Mouse (Mus musculus) spleen, adult 2 months (tissue): ENCODE measurements around the gene Gm17655. TPM values are rescaled to one million over a fixed set of nuclear protein-coding genes. Genes with fewer than 3 reads are reported as not detected.

Experiments
- DNase-seq, 2 experiments: peaks; one replicate each; pipeline versions ENCODE4 v3.0.0 to v3.0.0-alpha.2; 2012 to 2021; ENCODE audit warnings: low spot score in 2 of 2, low read depth in 1 of 2
- H3K27ac ChIP-seq: fragments of 200-500 bp; 2 replicates; pipeline ENCODE4 v1.5.1; 2012; ENCODE audit warnings: low read length, inconsistent platforms; ENCODE audit not compliant: insufficient read depth
- H3K27me3 ChIP-seq: fragments of 200-500 bp; 2 replicates; pipeline ENCODE4 v1.6.1; 2012; ENCODE audit warnings: mild to moderate bottlenecking, moderate library complexity, low read length, inconsistent platforms; ENCODE audit not compliant: control insufficient read depth, insufficient read depth
- H3K36me3 ChIP-seq: fragments of 200-500 bp; 2 replicates; pipeline ENCODE4 v1.6.1; 2012; ENCODE audit warnings: mild to moderate bottlenecking, low read length, inconsistent platforms; ENCODE audit not compliant: control insufficient read depth, insufficient read depth
- H3K4me1 ChIP-seq: fragments of 200-500 bp; 2 replicates; pipeline ENCODE4 v1.6.1; 2011; ENCODE audit warnings: inconsistent platforms; ENCODE audit not compliant: control insufficient read depth, insufficient read depth, insufficient read length
- H3K4me3 ChIP-seq: fragments of 200-500 bp; 2 replicates; pipeline ENCODE4 v1.5.1; 2011; ENCODE audit warnings: mild to moderate bottlenecking, inconsistent platforms; ENCODE audit not compliant: insufficient read depth, insufficient read length; ENCODE audit errors: extremely low read depth
- CTCF ChIP-seq: fragments of 200-500 bp; IDR thresholded peaks from 2 replicates; pipeline ENCODE4 v1.5.1; 2011; ENCODE audit warnings: mild to moderate bottlenecking, inconsistent platforms; ENCODE audit not compliant: insufficient read depth, insufficient read length, insufficient replicate concordance; ENCODE audit errors: extremely low read depth
- POLR2A ChIP-seq: fragments of 200-500 bp; IDR thresholded peaks from 2 replicates; pipeline ENCODE4 v1.6.1; 2011; ENCODE audit warnings: low read depth, low read length, inconsistent platforms
- WGBS: fragments of 180-500 bp; shearing (Covaris S2); methylation state at CpG from one replicate; pipeline ENCODE4 v1.1.7; 2018; 5-methylcytosine and 5-hydroxymethylcytosine counted together
- polyA plus RNA-seq: library from polyadenylated mRNA; depleted of rRNA; stranded (reverse); fragments of >200 nt; gene quantifications from 2 replicates; pipeline ENCODE4 v1.2.3, GENCODE M21; 2012

Gene Gm17655
- polyA plus RNA-seq, 1 experiment: 0.41 TPM

DNA sequence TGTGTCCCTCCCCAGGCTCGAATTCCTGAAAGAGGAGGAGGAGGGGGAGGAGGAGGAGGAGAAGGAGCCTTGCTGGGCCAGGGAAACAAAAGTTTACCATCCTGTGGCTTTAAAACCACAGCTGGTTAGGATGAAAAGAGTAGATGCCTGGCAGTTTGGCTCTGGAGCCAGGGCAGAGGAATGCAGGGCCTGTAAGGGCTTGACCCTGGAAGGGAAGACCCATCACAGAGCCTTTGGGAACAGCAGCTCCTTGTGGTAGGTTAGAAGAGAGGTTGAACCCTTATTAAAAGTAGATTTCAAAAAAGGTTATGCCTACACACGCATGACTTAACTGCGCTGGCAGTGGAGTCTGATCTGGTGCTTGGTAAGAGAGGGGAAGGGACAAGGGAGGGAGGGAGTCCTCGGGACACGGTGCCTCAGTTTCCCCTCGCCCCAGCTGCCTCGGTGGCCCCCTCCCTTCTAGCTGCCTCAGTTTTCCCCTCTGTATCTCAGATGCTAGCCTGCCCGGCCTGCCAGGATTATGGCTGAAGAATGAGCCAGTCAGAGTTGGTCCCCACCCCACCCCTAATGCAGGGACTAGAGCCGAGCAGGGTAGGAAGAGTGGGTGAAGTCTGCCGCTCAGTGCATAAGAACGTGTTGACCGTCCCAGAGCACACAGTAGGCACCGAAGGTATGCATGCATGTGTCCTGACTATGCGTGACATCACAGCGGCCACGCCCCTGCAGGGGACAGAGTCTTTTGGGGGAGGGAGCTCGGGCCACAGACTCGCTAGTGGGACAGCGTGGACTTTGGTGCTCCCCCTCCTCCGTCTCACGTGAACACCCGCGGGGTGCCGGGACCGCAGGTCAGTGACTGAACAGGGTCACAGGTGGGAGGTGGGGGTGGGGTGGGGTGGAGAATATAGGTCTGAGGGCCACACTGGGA, 27.6 kb upstream of the Gm17655 start, which contains the start of gene Plcxd1:
TSS of gene Plcxd1 (plus strand) at position 314 of the 925 bp plus-strand sequence.
- WGBS: 53% methylated on average over 25 of the region's 25 CpGs
- no peak for DNase-seq
- TF ChIP-seq CTCF: no peak
- no peak for TF ChIP-seq POLR2A
- H3K4me1 ChIP-seq: peaks cover 8% of the 10 kb centered on the region
- H3K27ac ChIP-seq: no peak within 1 kb of the TSS
- H3K36me3 ChIP-seq: peaks cover 17% of the 10 kb centered on the region
- no peaks in the 10 kb centered on the region for H3K27me3 ChIP-seq
- peak within 1 kb of the TSS; percentile 56; the same call in 1 of the 2 replicates for H3K4me3 ChIP-seq

GRCm38 (mm10) chr5:110098991-110099477, 26.7 kb upstream of the Gm17655 start:
- Histone ChIP-seq H3K36me3 (peaks cover 9% of the 10 kb centered on the region), H3K27ac (no peak overlapping the region), H3K4me3 (no peak overlapping the region), H3K4me1 (peaks cover 8% of the 10 kb centered on the region), H3K27me3 (no peaks in the 10 kb centered on the region)
- WGBS: 69% methylated on average over 1 of the region's 1 CpGs
- TF ChIP-seq POLR2A (no peak), CTCF (no peak)
- DNase-seq: no peak

- 6% methylated on average over 4 of the region's 4 CpGs for WGBS
- no peak for TF ChIP-seq CTCF
- no peak for TF ChIP-seq POLR2A
- no peak for DNase-seq
- H3K27ac ChIP-seq: peak overlapping the region; percentile 85
- peak overlapping the region; percentile 60 for H3K4me3 ChIP-seq
- no peaks in the 10 kb centered on the region for H3K27me3 ChIP-seq
- H3K36me3 ChIP-seq: no peaks in the 10 kb centered on the region
- no peaks in the 10 kb centered on the region for H3K4me1 ChIP-seq
Observed at GRCm38 (mm10) chr5:110094847-110095213, 22.5 kb upstream of the Gm17655 start.

DNA sequence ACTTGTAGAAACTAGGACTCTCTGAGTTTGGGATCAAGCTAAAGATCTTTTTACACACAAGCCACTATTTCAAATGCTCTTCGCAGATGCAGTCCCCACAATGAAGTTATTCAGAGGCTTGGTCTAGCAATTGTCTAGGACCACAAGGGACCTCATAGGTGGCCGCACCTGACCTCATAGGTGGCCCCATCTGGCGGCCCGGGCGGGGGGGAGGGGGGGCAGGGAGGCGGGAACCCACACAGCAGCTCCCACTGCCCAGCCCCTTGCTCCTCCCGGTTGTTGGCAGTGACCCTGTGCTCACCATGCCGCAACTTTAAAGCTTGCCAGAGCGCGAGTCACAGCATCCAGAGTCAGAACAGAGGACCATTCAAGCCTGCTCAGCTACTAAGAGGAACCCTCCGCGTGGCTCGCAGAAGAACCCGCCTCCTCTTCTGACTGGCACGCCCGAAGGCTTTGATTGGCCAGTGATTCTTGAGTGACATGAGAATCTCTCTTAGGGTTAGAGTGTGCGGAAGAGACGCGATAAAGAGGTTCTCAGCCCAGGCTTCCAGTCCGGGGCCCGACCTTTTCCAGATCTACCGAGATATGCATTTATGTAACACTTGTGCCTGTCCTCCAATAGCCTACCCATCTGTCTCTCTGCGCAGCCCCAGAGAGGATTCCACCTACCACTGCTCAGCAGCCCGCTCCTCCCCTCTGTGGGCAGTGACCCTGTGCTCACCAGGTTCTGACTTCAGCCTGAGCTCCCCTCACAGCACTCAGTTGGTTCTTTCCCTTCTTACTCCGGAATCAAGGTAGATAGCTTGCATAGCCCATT, 21.9 kb upstream of the Gm17655 start, which contains the start of gene Gm35315:
TSS of gene Gm35315 (minus strand) at position 391 of the 817 bp plus-strand sequence.
- no peak for TF ChIP-seq CTCF
- peak; percentile 43; the same call in 1 of the 2 replicates for TF ChIP-seq POLR2A
- Histone ChIP-seq H3K27me3 (no peaks in the 10 kb centered on the region), H3K4me3 (peak within 1 kb of the TSS; percentile 60), H3K27ac (peak within 1 kb of the TSS; percentile 85), H3K36me3 (no peaks in the 10 kb centered on the region), H3K4me1 (no peaks in the 10 kb centered on the region)
- DNase-seq: peak; percentile 84
- under 1% methylated on average over 25 of the region's 25 CpGs for WGBS

DNA sequence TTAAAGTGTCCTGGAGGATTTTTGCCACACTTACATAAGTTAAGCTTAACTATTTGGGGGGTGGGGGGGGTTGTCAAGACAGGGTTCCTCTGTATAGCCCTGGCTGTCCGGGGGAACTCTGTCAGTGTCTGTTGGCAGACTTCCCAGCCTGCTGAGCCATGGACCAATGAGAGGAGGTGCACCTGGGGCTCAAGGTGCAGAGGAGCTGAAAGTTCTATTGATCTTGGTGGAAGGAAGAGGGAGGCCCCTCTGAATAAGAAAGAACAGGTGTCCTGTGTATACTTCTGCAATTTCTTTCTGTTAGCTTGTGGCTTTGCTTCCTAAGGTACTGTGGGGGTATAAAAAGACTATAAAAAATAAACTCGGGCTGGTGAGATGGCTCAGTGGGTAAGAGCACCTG, 19.2 kb upstream of the Gm17655 start:
- Histone ChIP-seq H3K4me1 (no peaks in the 10 kb centered on the region), H3K27ac (no peak overlapping the region)
- no peak for DNase-seq

DNA sequence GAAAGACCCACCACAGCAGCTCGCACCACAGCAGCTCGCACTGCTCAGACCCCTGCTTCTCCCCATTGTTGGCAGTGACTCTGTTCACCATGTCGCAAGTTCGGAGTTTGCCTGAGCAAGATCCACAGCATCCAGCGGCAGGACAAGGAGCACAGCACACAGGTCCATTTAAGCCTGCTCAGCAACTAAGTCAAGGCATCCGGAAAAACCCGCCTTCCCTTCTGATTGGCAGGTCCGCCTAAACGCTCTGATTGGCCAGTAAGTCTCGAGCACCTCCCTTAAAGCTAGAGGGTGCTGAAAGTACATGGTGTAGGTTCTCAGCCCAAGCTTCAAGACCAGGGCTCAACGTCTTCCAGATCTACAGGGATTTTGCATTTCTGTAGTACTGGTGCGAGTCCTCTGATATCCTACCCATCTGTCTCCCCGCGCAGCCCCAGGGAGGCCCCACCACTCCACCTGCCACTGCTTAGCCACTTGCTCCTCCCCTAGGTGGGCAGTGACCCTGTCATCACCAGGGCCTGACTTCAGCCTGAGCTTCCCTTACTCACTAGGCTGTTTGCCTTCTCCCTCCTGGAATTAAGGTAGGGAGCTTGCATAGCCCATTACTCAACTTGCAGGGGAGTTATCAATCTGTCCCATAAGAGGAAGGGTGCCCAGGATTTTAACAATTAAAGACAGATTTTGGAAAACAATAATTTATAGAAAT, 14.0 kb upstream of the Gm17655 start:
- Histone ChIP-seq H3K27me3 (no peaks in the 10 kb centered on the region), H3K4me3 (no peak overlapping the region), H3K27ac (no peak overlapping the region), H3K4me1 (no peaks in the 10 kb centered on the region), H3K36me3 (no peaks in the 10 kb centered on the region)
- 83% methylated on average over 14 of the region's 14 CpGs for WGBS
- TF ChIP-seq CTCF (no peak), POLR2A (no peak)
- DNase-seq: no peak

More for the DNA sequence above, 19.2 kb upstream of the Gm17655 start:
- no peaks in the 10 kb centered on the region for H3K27me3 ChIP-seq
- no peak overlapping the region for H3K4me3 ChIP-seq
- 17% methylated on average over 2 of the region's 2 CpGs for WGBS
- H3K36me3 ChIP-seq: no peaks in the 10 kb centered on the region
- no peak for TF ChIP-seq CTCF
- TF ChIP-seq POLR2A: no peak
